Mouse (Mus musculus) cerebellum, adult 2 months (tissue): Measurements from ENCODE around the gene 5330417H12Rik.

Experiments
- CTCF ChIP-seq: fragments of 200-500 bp; IDR thresholded peaks from 2 replicates; pipeline ENCODE4 v1.5.1; 2011; ENCODE audit warnings: low read depth, mild to moderate bottlenecking, control low read depth, low read length, moderate library complexity, borderline replicate concordance; ENCODE audit not compliant: insufficient read depth
- POLR2A ChIP-seq: fragments of 200-500 bp; IDR thresholded peaks from 2 replicates; pipeline ENCODE4 v1.6.1; 2011; ENCODE audit warnings: low read length, control low read depth, borderline replicate concordance; ENCODE audit not compliant: insufficient read depth

GRCm38 (mm10) chr7:107602505-107602904, 22.5 kb downstream of the 5330417H12Rik start:
- TF ChIP-seq CTCF (no peak), POLR2A (no peak)
